Mouse (Mus musculus) spleen, adult 2 months (tissue): ENCODE data around the gene Lrrc75a. TPM values are rescaled to one million over a fixed set of nuclear protein-coding genes. Genes with fewer than 3 reads are reported as not detected.

Experiments
- DNase-seq, 2 experiments: peaks; one replicate each; pipeline versions ENCODE4 v3.0.0 to v3.0.0-alpha.2; 2012 to 2021; ENCODE audit warnings: low spot score in 2 of 2, low read depth in 1 of 2
- H3K27ac ChIP-seq: fragments of 200-500 bp; 2 replicates; pipeline ENCODE4 v1.5.1; 2012; ENCODE audit warnings: low read length, inconsistent platforms; ENCODE audit not compliant: insufficient read depth
- H3K27me3 ChIP-seq: fragments of 200-500 bp; 2 replicates; pipeline ENCODE4 v1.6.1; 2012; ENCODE audit warnings: mild to moderate bottlenecking, moderate library complexity, low read length, inconsistent platforms; ENCODE audit not compliant: control insufficient read depth, insufficient read depth
- H3K36me3 ChIP-seq: fragments of 200-500 bp; 2 replicates; pipeline ENCODE4 v1.6.1; 2012; ENCODE audit warnings: mild to moderate bottlenecking, low read length, inconsistent platforms; ENCODE audit not compliant: control insufficient read depth, insufficient read depth
- H3K4me1 ChIP-seq: fragments of 200-500 bp; 2 replicates; pipeline ENCODE4 v1.6.1; 2011; ENCODE audit warnings: inconsistent platforms; ENCODE audit not compliant: control insufficient read depth, insufficient read depth, insufficient read length
- H3K4me3 ChIP-seq: fragments of 200-500 bp; 2 replicates; pipeline ENCODE4 v1.5.1; 2011; ENCODE audit warnings: mild to moderate bottlenecking, inconsistent platforms; ENCODE audit not compliant: insufficient read depth, insufficient read length; ENCODE audit errors: extremely low read depth
- CTCF ChIP-seq: fragments of 200-500 bp; IDR thresholded peaks from 2 replicates; pipeline ENCODE4 v1.5.1; 2011; ENCODE audit warnings: mild to moderate bottlenecking, inconsistent platforms; ENCODE audit not compliant: insufficient read depth, insufficient read length, insufficient replicate concordance; ENCODE audit errors: extremely low read depth
- POLR2A ChIP-seq: fragments of 200-500 bp; IDR thresholded peaks from 2 replicates; pipeline ENCODE4 v1.6.1; 2011; ENCODE audit warnings: low read depth, low read length, inconsistent platforms
- WGBS: fragments of 180-500 bp; shearing (Covaris S2); methylation state at CpG from one replicate; pipeline ENCODE4 v1.1.7; 2018; 5-methylcytosine and 5-hydroxymethylcytosine counted together
- polyA plus RNA-seq: library from polyadenylated mRNA; depleted of rRNA; stranded (reverse); fragments of >200 nt; gene quantifications from 2 replicates; pipeline ENCODE4 v1.2.3, GENCODE M21; 2012

The Lrrc75a gene
- polyA plus RNA-seq, 1 experiment, result 6.6 TPM

- Histone ChIP-seq H3K27me3 (no peaks in the 10 kb centered on the region), H3K27ac (no peak overlapping the region), H3K4me1 (no peaks in the 10 kb centered on the region), H3K36me3 (no peaks in the 10 kb centered on the region), H3K4me3 (no peak overlapping the region)
- 91% methylated on average over 4 of the region's 4 CpGs for WGBS
- TF ChIP-seq CTCF (no peak), POLR2A (no peak)
- DNase-seq, result no peak
Measured at GRCm38 (mm10) chr11:62676290-62676596, 27.9 kb upstream of the Lrrc75a start.

DNA sequence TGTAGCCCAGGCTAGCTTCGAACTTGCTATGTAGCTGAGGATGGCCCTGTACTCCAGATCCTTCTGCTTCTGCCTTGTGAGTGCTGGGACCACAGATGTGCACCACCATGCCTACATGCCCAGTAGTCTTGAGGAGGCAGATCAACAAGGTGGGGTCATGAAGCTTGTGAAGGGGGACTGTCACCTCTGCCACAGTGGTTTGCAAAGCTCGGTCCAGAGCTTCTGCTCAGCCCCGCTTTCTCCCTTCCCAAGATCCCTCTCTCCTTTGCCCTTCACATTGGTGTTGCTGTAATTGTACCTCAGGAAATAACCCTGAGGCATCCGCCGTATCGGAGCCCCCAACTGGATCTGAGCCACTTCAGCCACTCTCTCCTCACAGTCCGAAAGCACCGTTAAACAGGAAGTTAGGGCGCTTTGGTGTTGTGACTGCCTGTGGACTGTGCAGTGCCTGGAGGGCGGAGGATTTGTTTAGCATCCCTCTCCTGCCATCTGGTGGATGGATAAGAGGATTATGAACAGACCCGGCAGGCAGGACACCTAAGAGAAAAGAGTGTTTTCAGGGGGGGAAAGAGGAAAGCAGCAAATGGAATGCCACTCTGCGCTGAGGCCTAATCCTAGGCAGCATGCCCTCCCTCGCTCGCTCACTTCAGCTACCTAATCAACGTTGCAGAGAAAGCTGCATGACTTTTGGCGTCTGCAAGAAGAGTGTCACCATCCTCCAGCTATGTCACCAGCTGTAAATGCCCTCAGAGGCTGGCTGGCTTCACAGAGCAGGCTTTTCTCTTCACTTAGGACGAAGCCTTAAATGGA, 27.4 kb upstream of the Lrrc75a start:
- H3K4me1 ChIP-seq, result no peaks in the 10 kb centered on the region
- peak; percentile 56; the same call in 1 of the 2 replicates for TF ChIP-seq CTCF
- TF ChIP-seq POLR2A, result no peak
- H3K27me3 ChIP-seq, result no peaks in the 10 kb centered on the region
- no peaks in the 10 kb centered on the region for H3K36me3 ChIP-seq
- DNase-seq, result peak; percentile 38 to 54
- 0 out of 2 replicates have a peak overlapping the region, but pooled peaks have one; percentile 10 for H3K4me3 ChIP-seq
- 21% methylated on average over 17 of the region's 17 CpGs for WGBS
- H3K27ac ChIP-seq, result no peak overlapping the region

DNA sequence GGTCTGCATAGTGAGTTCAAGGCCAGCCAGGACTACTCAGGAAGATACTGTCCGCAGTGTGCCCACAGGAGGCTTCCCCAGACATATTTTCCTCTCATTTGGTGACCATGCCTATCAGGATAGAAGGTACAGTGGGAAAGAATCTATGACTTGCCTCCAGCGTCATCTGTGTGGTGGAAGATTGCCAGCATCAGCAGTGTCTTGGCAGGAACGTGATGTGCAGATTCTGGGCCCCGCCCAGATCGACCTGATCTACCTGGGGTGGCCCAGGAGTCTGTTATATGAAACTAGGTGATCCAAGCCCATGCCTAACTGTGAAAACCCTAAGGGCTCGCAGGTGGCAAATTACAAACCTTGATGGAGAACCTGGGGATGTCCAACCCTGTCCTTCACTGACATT, 21.7 kb upstream of the Lrrc75a start:
- H3K27ac ChIP-seq, result no peak overlapping the region
- no peaks in the 10 kb centered on the region for H3K4me1 ChIP-seq
- H3K4me3 ChIP-seq, result no peak overlapping the region
- no peaks in the 10 kb centered on the region; the same call in 1 of the 2 replicates for H3K36me3 ChIP-seq
- DNase-seq, result no peak
- TF ChIP-seq CTCF (no peak), POLR2A (no peak)
- 85% methylated on average over 6 of the region's 6 CpGs for WGBS
- H3K27me3 ChIP-seq, result no peaks in the 10 kb centered on the region

GRCm38 (mm10) chr11:62669471-62669870, 21.1 kb upstream of the Lrrc75a start:
- H3K36me3 ChIP-seq, result peaks cover 3% of the 10 kb centered on the region
- 62% methylated on average over 12 of the region's 12 CpGs for WGBS
- no peak overlapping the region for H3K4me3 ChIP-seq
- DNase-seq, result no peak
- H3K27me3 ChIP-seq, result no peaks in the 10 kb centered on the region
- no peaks in the 10 kb centered on the region for H3K4me1 ChIP-seq
- TF ChIP-seq POLR2A, result no peak
- H3K27ac ChIP-seq, result no peak overlapping the region

GRCm38 (mm10) chr11:62668986-62669385, 20.7 kb upstream of the Lrrc75a start:
- Histone ChIP-seq H3K27ac (no peak overlapping the region), H3K36me3 (peaks cover 3% of the 10 kb centered on the region), H3K4me1 (no peaks in the 10 kb centered on the region), H3K27me3 (no peaks in the 10 kb centered on the region), H3K4me3 (no peak overlapping the region)
- WGBS, result 90% methylated on average over 5 of the region's 5 CpGs
- TF ChIP-seq CTCF, result no peak
- TF ChIP-seq POLR2A, result no peak
- DNase-seq, result no peak

- peaks cover 5% of the 10 kb centered on the region for H3K36me3 ChIP-seq
- no peak for TF ChIP-seq POLR2A
- H3K27ac ChIP-seq, result no peak overlapping the region
- WGBS, result 73% methylated on average over 6 of the region's 6 CpGs
- H3K27me3 ChIP-seq, result no peaks in the 10 kb centered on the region
- no peak for DNase-seq
- H3K4me1 ChIP-seq, result no peaks in the 10 kb centered on the region
- H3K4me3 ChIP-seq, result no peak overlapping the region
Measured at GRCm38 (mm10) chr11:62664250-62664649, 15.9 kb upstream of the Lrrc75a start.

- 62% methylated on average over 4 of the region's 4 CpGs for WGBS
- TF ChIP-seq POLR2A, result no peak
- no peak for TF ChIP-seq CTCF
- Histone ChIP-seq H3K27me3 (no peaks in the 10 kb centered on the region), H3K4me1 (no peaks in the 10 kb centered on the region), H3K27ac (no peak overlapping the region), H3K4me3 (no peak overlapping the region), H3K36me3 (peaks cover 5% of the 10 kb centered on the region)
- no peak for DNase-seq
Measured at GRCm38 (mm10) chr11:62660885-62661284, 12.6 kb upstream of the Lrrc75a start.
